Mouse (Mus musculus): ENCODE data around the gene Cab39l.

Cab39l gene

GRCm38 (mm10) chr14:59506139-59506538, 65.4 kb downstream of the Cab39l start:
- in situ Hi-C loops (cut with MboI) = no loop called here

- in situ Hi-C loops (cut with MboI) = no loop called here
Observed at GRCm38 (mm10) chr14:59513922-59514444, 73.2 kb downstream of the Cab39l start.

GRCm38 (mm10) chr14:59525843-59526242, 85.1 kb downstream of the Cab39l start:
- in situ Hi-C loops (cut with MboI) = no loop called here

GRCm38 (mm10) chr14:59530801-59531200, 90.0 kb downstream of the Cab39l start:
- in situ Hi-C loops (cut with MboI) = no loop called here

GRCm38 (mm10) chr14:59532986-59533385, 92.2 kb downstream of the Cab39l start:
- in situ Hi-C loops (cut with MboI) = no loop called here

GRCm38 (mm10) chr14:59533908-59534307, 93.1 kb downstream of the Cab39l start:
- in situ Hi-C loops (cut with MboI) = no loop called here

GRCm38 (mm10) chr14:59537829-59538432, 97.2 kb downstream of the Cab39l start:
- in situ Hi-C loops (cut with MboI) = no loop called here

- in situ Hi-C loops (cut with MboI) = no loop called here
Observed at GRCm38 (mm10) chr14:59540230-59540629, 99.5 kb downstream of the Cab39l start.

GRCm38 (mm10) chr14:59540761-59541160, 100.0 kb downstream of the Cab39l start:
- in situ Hi-C loops (cut with MboI) = no loop called here

- in situ Hi-C loops (cut with MboI) = no loop called here
Observed at GRCm38 (mm10) chr14:59543158-59543826, 102.5 kb downstream of the Cab39l start.

GRCm38 (mm10) chr14:59543956-59544355, 103.2 kb downstream of the Cab39l start:
- in situ Hi-C loops (cut with MboI) = no loop called here

GRCm38 (mm10) chr14:59546162-59546880, 105.5 kb downstream of the Cab39l start:
- in situ Hi-C loops (cut with MboI) = no loop called here

- in situ Hi-C loops (cut with MboI) = no loop called here
Observed at GRCm38 (mm10) chr14:59547530-59547929, 106.8 kb downstream of the Cab39l start.

- in situ Hi-C loops (cut with MboI) = no loop called here
Observed at GRCm38 (mm10) chr14:59548532-59548931, 107.8 kb downstream of the Cab39l start.

- in situ Hi-C loops (cut with MboI) = no loop called here
Observed at GRCm38 (mm10) chr14:59549106-59549505, 108.3 kb downstream of the Cab39l start.

- in situ Hi-C loops (cut with MboI) = no loop called here
Observed at GRCm38 (mm10) chr14:59550841-59551240, 110.1 kb downstream of the Cab39l start.

- in situ Hi-C loops (cut with MboI) = no loop called here
Observed at GRCm38 (mm10) chr14:59551956-59552355, 111.2 kb downstream of the Cab39l start.

- in situ Hi-C loops (cut with MboI) = no loop called here
Observed at GRCm38 (mm10) chr14:59554025-59554424, 113.3 kb downstream of the Cab39l start.

GRCm38 (mm10) chr14:59555018-59555417, 114.2 kb downstream of the Cab39l start:
- in situ Hi-C loops (cut with MboI) = no loop called here

- in situ Hi-C loops (cut with MboI) = no loop called here
Observed at GRCm38 (mm10) chr14:59555928-59556531, 115.3 kb downstream of the Cab39l start.

GRCm38 (mm10) chr14:59557071-59557470, 116.3 kb downstream of the Cab39l start:
- in situ Hi-C loops (cut with MboI) = no loop called here

GRCm38 (mm10) chr14:59557886-59558285, 117.1 kb downstream of the Cab39l start:
- in situ Hi-C loops (cut with MboI) = no loop called here

Measured in mature B cell (primary cell).